Mouse (Mus musculus): ENCODE measurements around the gene Pum3.

DNA sequence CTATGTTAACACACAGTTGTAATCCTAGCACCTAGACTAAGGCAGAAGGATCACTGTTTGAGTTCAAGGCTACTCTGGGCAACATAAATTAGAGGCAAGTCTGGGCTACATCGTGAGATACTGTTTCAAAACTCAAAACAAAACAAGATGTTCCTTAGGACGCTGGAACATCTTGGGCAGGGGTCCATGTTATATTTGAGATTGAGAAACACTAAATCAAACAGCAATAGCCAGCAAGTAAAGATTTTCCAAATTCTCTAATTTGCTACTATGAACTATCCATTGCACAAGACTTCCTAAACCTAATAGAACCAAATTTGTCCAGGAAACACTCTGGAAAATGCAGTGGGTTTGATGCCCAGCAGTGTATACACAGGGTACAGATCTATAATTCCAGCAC is 1.8 kb downstream of the Pum3 start:
- no peak for TF ChIP-seq E2F4 (IDR thresholded peaks at IDR 0.05; ENCODE audit: insufficient read depth)
- TF ChIP-seq POLR2A (IDR thresholded peaks at IDR 0.05; ENCODE audit: insufficient read length, low read depth) = no peak
- no peak for TF ChIP-seq TCF12 (IDR thresholded peaks at IDR 0.05; ENCODE audit: insufficient read depth, poor library complexity, severe bottlenecking)
- TF ChIP-seq MYOD1 (IDR thresholded peaks at IDR 0.05; ENCODE audit: control insufficient read depth in 1 of 3, insufficient read length in 2 of 3, low read depth in 2 of 3) = no peak
- TF ChIP-seq USF1 (IDR thresholded peaks at IDR 0.05; ENCODE audit: low read depth) = no peak
- no peak for TF ChIP-seq SRF (IDR thresholded peaks at IDR 0.05; ENCODE audit: control insufficient read depth, insufficient read length, low read depth)
- TF ChIP-seq TCF3 (IDR thresholded peaks at IDR 0.05; ENCODE audit: insufficient read length, low read depth) = no peak
